Mouse (Mus musculus) liver, embryonic 16.5 days (tissue): Measurements from ENCODE around the gene Nlrc3. TPM values are rescaled to one million over a fixed set of nuclear protein-coding genes. Genes with fewer than 3 reads are reported as not detected.
"Not testable (repeated sequence)": the region's sequence is repeated elsewhere in the genome, so short reads cannot be mapped to it uniquely, and the experiment has no call there.

Experiments
- ATAC-seq: fragments of 200-750 bp; cut with Nextera tagmentation; 2 replicates; pipeline ENCODE4 v1.8.0; 2017; ENCODE audit warnings: low read depth, mild to moderate bottlenecking, moderate number of reproducible peaks, moderate library complexity
- H3K27ac ChIP-seq: fragments of 300-500 bp; sonication (generic); 2 replicates; pipeline ENCODE4 v1.5.1; 2014; ENCODE audit warnings: mild to moderate bottlenecking, low read length
- H3K27me3 ChIP-seq: fragments of 300-500 bp; sonication (generic); 2 replicates; pipeline ENCODE4 v1.6.1; 2014; ENCODE audit warnings: low read depth, low read length, mixed read lengths; ENCODE audit not compliant: control insufficient read depth, insufficient read depth
- H3K36me3 ChIP-seq: fragments of 300-500 bp; sonication (generic); 2 replicates; pipeline ENCODE4 v1.6.1; 2014; ENCODE audit warnings: mild to moderate bottlenecking; ENCODE audit not compliant: control insufficient read depth, insufficient read depth
- H3K4me1 ChIP-seq: fragments of 300-500 bp; sonication (generic); 2 replicates; pipeline ENCODE4 v1.6.1; 2014; ENCODE audit warnings: low read depth, low read length, mixed read lengths; ENCODE audit not compliant: control insufficient read depth
- H3K4me2 ChIP-seq: fragments of 300-500 bp; sonication (generic); 2 replicates; pipeline ENCODE4 v1.6.1; 2014; ENCODE audit warnings: low read depth, low read length, mixed read lengths
- H3K4me3 ChIP-seq: fragments of 300-500 bp; sonication (generic); 2 replicates; pipeline ENCODE4 v1.5.1; 2014; ENCODE audit warnings: low read depth, mild to moderate bottlenecking, low read length
- H3K9ac ChIP-seq: fragments of 300-500 bp; sonication (generic); 2 replicates; pipeline ENCODE4 v1.6.1; 2014; ENCODE audit warnings: low read depth, low read length
- H3K9me3 ChIP-seq: fragments of 300-500 bp; sonication (generic); replicated peaks from 2 replicates; pipeline ENCODE4 v1.6.1; 2016; ENCODE audit warnings: low read length; ENCODE audit not compliant: control insufficient read depth
- WGBS: fragments of 180-500 bp; shearing (Covaris S2); extraction: QIAGEN DNeasy Blood & Tissue Kit; methylation state at CpG from one replicate; pipeline ENCODE4 v1.1.7; 2014; ENCODE audit not compliant: insufficient replicate concordance; 5-methylcytosine and 5-hydroxymethylcytosine counted together
- polyA plus RNA-seq: library from polyadenylated mRNA; unstranded; fragments of >200 nt; fragmentation: Nextera tagmentation; extraction: Ambion mirVana; gene quantifications from 2 replicates; pipeline ENCODE4 v1.2.1, GENCODE M21; 2015

Nlrc3 gene
- polyA plus RNA-seq, 1 experiment from 2014 or later, result 0.37 TPM

DNA sequence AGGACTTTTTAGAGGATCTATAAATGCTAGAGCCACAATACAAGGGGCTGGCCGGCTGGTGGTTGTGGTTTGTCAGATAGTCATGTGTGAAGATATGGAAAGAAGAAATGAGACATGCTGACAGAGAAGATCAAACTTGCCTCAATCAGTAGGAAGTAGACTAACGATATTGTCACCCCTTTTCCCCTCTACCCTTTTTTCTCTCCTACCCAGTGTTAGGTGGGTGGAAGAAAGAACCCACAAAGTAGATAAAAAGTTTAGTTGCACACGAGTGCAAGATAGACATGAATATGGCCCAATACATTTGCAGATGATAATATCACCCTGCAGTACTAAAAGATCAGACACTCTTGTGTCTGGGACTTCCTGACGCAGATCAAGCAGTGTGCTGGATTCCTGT lies 12.0 kb upstream of the Nlrc3 start:
- WGBS, result 48% methylated on average over 4 of the region's 4 CpGs
- H3K9me3 ChIP-seq, result no peaks in the 10 kb centered on the region
- H3K4me2 ChIP-seq, result no peak overlapping the region
- H3K4me1 ChIP-seq, result no peaks in the 10 kb centered on the region
- no peak for ATAC-seq
- no peak overlapping the region for H3K4me3 ChIP-seq
- H3K36me3 ChIP-seq, result peaks cover 53% of the 10 kb centered on the region
- no peaks in the 10 kb centered on the region for H3K27me3 ChIP-seq
- no peak overlapping the region for H3K9ac ChIP-seq
- H3K27ac ChIP-seq, result no peak overlapping the region

GRCm38 (mm10) chr16:3983146-3983700 lies 6.8 kb upstream of the Nlrc3 start:
- 75% methylated on average over 7 of the region's 7 CpGs for WGBS
- 0 out of 2 replicates have a peak, but pooled peaks have one; percentile 15 for ATAC-seq
- peaks cover 42% of the 10 kb centered on the region for H3K36me3 ChIP-seq
- no peaks in the 10 kb centered on the region for H3K4me1 ChIP-seq
- H3K9ac ChIP-seq, result no peak overlapping the region
- no peaks in the 10 kb centered on the region for H3K27me3 ChIP-seq
- no peak overlapping the region for H3K4me2 ChIP-seq
- no peak overlapping the region for H3K4me3 ChIP-seq
- no peak overlapping the region for H3K27ac ChIP-seq
- H3K9me3 ChIP-seq, result no peaks in the 10 kb centered on the region

DNA sequence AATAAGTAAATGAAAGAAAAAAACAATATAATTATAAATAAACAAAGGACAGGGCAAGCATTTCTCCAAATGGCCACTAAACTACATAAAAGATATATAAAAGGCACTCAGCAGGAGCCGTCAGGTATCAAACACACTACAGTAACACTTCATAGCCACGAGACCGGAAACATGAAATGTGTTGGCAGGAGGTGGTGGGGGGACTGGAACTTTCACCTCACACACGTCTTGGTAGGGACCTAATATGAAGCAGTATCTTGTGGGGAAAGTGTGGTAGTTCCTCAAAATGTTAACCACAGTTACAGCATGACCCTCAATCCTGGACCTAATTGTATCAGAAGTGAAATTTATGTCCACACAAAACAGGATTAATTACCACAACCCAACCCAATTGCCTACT lies 5.7 kb upstream of the Nlrc3 start:
- H3K4me3 ChIP-seq, result no peak overlapping the region
- H3K4me2 ChIP-seq, result no peak overlapping the region
- H3K9ac ChIP-seq, result no peak overlapping the region
- 49% methylated on average over 4 of the region's 4 CpGs for WGBS
- H3K27me3 ChIP-seq, result no peaks in the 10 kb centered on the region
- H3K4me1 ChIP-seq, result no peaks in the 10 kb centered on the region
- no peaks in the 10 kb centered on the region for H3K9me3 ChIP-seq
- H3K36me3 ChIP-seq, result peaks cover 35% of the 10 kb centered on the region
- H3K27ac ChIP-seq, result no peak overlapping the region
- no peak for ATAC-seq

- H3K4me2 ChIP-seq, result no peak overlapping the region
- H3K4me1 ChIP-seq, result peaks cover 5% of the 10 kb centered on the region; the same call in 1 of the 2 replicates
- H3K4me3 ChIP-seq, result no peak overlapping the region
- H3K27me3 ChIP-seq, result no peaks in the 10 kb centered on the region
- no peak overlapping the region for H3K27ac ChIP-seq
- peak; percentile 22 for ATAC-seq
- H3K9ac ChIP-seq, result no peak overlapping the region
- H3K36me3 ChIP-seq, result peaks cover 20% of the 10 kb centered on the region
- no peaks in the 10 kb centered on the region for H3K9me3 ChIP-seq
- WGBS, result 17% methylated on average over 3 of the region's 3 CpGs
These were observed 280 bp upstream of the Nlrc3 start for GRCm38 (mm10) chr16:3976712-3977111.

- Histone ChIP-seq H3K27ac (no peak overlapping the region), H3K27me3 (no peaks in the 10 kb centered on the region), H3K4me1 (peaks cover 5% of the 10 kb centered on the region; the same call in 1 of the 2 replicates), H3K4me3 (no peak overlapping the region), H3K9me3 (no peaks in the 10 kb centered on the region), H3K9ac (no peak overlapping the region), H3K4me2 (no peak overlapping the region), H3K36me3 (peaks cover 11% of the 10 kb centered on the region)
- WGBS, result 34% methylated on average over 7 of the region's 7 CpGs
- no peak for ATAC-seq
These were observed 774 bp downstream of the Nlrc3 start for GRCm38 (mm10) chr16:3975658-3976057.

DNA sequence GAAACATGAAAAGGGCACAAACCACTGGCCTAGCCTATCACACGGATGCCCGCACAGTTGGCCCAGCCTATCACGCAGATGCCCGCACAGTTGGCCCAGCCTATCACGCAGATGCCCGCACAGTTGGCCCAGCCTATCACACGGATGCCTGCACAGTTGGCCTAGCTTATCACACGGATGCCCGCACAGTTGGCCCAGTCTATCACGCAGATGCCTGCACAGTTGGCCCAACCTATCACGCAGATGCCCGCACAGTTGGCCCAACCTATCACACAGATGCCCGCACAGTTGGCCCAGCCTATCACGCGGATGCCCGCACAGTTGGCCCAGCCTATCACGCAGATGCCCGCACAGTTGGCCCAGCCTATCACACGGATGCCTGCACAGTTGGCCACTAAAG lies 2.0 kb downstream of the Nlrc3 start:
- ATAC-seq, H3K4me3 ChIP-seq, H3K36me3 ChIP-seq, H3K9ac ChIP-seq, H3K27me3 ChIP-seq, H3K4me2 ChIP-seq, H3K9me3 ChIP-seq, H3K27ac ChIP-seq, H3K4me1 ChIP-seq: not testable (repeated sequence)
- 77% methylated on average over 19 of the region's 19 CpGs for WGBS

- no peak for ATAC-seq
- 79% methylated on average over 3 of the region's 3 CpGs for WGBS
- H3K9me3 ChIP-seq, result no peaks in the 10 kb centered on the region
- H3K4me1 ChIP-seq, result no peaks in the 10 kb centered on the region
- H3K4me3 ChIP-seq, result no peak overlapping the region
- no peak overlapping the region for H3K27ac ChIP-seq
- no peak overlapping the region for H3K9ac ChIP-seq
- no peak overlapping the region for H3K4me2 ChIP-seq
- H3K27me3 ChIP-seq, result no peaks in the 10 kb centered on the region
- H3K36me3 ChIP-seq, result no peaks in the 10 kb centered on the region
These were observed 10.9 kb downstream of the Nlrc3 start for GRCm38 (mm10) chr16:3965534-3965933.

DNA sequence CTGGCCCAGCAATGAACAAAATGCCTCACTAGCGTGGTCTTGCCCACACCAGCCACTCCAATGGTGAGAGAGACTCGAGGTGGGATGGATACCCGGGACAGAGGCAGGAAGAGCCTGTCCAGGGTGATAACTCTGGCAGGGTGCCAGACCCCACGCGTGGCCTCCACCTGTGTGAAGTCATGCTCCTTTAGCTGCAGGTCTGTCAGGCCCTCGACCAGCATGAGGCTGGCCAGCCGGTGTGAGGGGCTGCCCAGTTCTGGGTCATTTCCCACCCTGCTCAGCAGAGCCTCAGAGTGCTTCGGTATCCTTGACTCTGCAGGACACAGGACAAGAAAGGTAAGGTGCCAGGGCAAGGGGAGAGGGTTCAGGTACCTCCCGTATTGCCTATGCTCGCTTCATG lies 11.4 kb downstream of the Nlrc3 start:
- Histone ChIP-seq H3K4me2 (no peak overlapping the region), H3K9me3 (no peaks in the 10 kb centered on the region), H3K4me1 (no peaks in the 10 kb centered on the region), H3K9ac (no peak overlapping the region), H3K27me3 (no peaks in the 10 kb centered on the region), H3K4me3 (no peak overlapping the region), H3K36me3 (no peaks in the 10 kb centered on the region), H3K27ac (no peak overlapping the region)
- ATAC-seq, result no peak
- WGBS, result 58% methylated on average over 10 of the region's 10 CpGs

DNA sequence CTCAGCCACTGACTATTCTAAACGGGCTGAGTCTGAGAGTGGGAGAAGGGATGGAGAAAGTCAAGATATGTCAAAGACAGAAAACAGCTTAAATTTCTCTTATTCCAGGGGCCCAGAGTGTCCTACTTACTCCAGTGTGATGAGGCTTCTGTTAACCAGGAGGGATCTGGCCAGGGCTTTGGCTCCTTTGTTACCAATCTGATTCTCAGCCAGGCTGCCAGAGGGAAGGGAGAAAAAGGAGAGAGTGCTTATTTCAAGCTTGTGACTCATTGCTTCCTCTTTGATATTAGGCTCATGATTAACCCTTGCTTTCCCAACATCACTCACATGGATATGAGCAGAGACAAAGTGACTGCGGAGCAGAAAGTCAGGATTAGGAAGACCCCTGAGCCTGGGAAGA lies 17.2 kb downstream of the Nlrc3 start:
- 37% methylated on average over 2 of the region's 2 CpGs for WGBS
- no peaks in the 10 kb centered on the region for H3K4me1 ChIP-seq
- H3K27me3 ChIP-seq, result no peaks in the 10 kb centered on the region
- H3K36me3 ChIP-seq, result no peaks in the 10 kb centered on the region
- H3K4me3 ChIP-seq, result no peak overlapping the region
- H3K27ac ChIP-seq, result no peak overlapping the region
- H3K9me3 ChIP-seq, result no peaks in the 10 kb centered on the region
- H3K9ac ChIP-seq, result no peak overlapping the region
- ATAC-seq, result no peak
- H3K4me2 ChIP-seq, result no peak overlapping the region
